Mouse (Mus musculus) olfactory bulb, adult 2 months (tissue): ENCODE measurements at regions not wholly inside any gene's neighbourhood (a gene's known extent, or its start where the extent isn't known, plus 50 kb on each side); places are given as distances from the start of the nearest gene placed in this dataset.

Experiments
- CTCF ChIP-seq: fragments of 200-500 bp; IDR thresholded peaks from 2 replicates; pipeline ENCODE4 v1.5.1; 2012; ENCODE audit warnings: low read depth, mild to moderate bottlenecking, low read length, moderate library complexity; ENCODE audit not compliant: insufficient read depth
- POLR2A ChIP-seq: fragments of 200-500 bp; IDR thresholded peaks from 2 replicates; pipeline ENCODE4 v1.6.1; 2012; ENCODE audit warnings: mild to moderate bottlenecking, low read depth, low read length, moderate library complexity; ENCODE audit not compliant: insufficient read depth

- no peak for TF ChIP-seq CTCF
- TF ChIP-seq POLR2A, result no peak
Observed at GRCm38 (mm10) chr8:8847579-8847978, 157.3 kb upstream of the Arglu1 start.
